Mouse (Mus musculus) macrophage (primary cell): ENCODE results near the gene Popdc3. TPM values are rescaled to one million over a fixed set of nuclear protein-coding genes. Genes with fewer than 3 reads are reported as not detected.

Experiments used
- H3K27ac ChIP-seq: fragments of 350-480 bp; formaldehyde crosslinking; 2 replicates; pipeline ENCODE4 v1.9.0; 2021
- H3K36me3 ChIP-seq: fragments of 350-480 bp; formaldehyde crosslinking; 2 replicates; pipeline ENCODE4 v1.9.0; 2021; ENCODE audit errors: inconsistent target
- H3K4me3 ChIP-seq: fragments of 350-480 bp; formaldehyde crosslinking; 2 replicates; pipeline ENCODE4 v1.9.0; 2021; ENCODE audit errors: inconsistent target
- H3K79me2 ChIP-seq: fragments of 350-480 bp; formaldehyde crosslinking; 2 replicates; pipeline ENCODE4 v1.9.0; 2021; ENCODE audit errors: inconsistent target
- WGBS: methylation state at CpG from one replicate; pipeline ENCODE4 v1.1.7; 2026; ENCODE audit warnings: inconsistent platforms; ENCODE audit not compliant: missing documents; 5-methylcytosine and 5-hydroxymethylcytosine counted together
- polyA plus RNA-seq: library from polyadenylated mRNA; stranded (reverse); fragments of 250-400 nt; gene quantifications from 3 replicates; pipeline ENCODE4 v1.2.4, GENCODE M21; 2018; ENCODE audit warnings: inconsistent platforms

Popdc3 gene
- polyA plus RNA-seq, 1 experiment from 2014 or later: not detected

GRCm38 (mm10) chr10:45173927-45174326 lies 4.0 kb upstream of the Popdc3 start:
- no peak overlapping the region for H3K27ac ChIP-seq
- no peaks in the 10 kb centered on the region for H3K36me3 ChIP-seq
- 90% methylated on average over 8 of the region's 8 CpGs for WGBS
- H3K79me2 ChIP-seq: no peaks in the 10 kb centered on the region
- no peak overlapping the region for H3K4me3 ChIP-seq

GRCm38 (mm10) chr10:45174345-45174744 lies 3.6 kb upstream of the Popdc3 start:
- no peaks in the 10 kb centered on the region for H3K79me2 ChIP-seq
- H3K27ac ChIP-seq: no peak overlapping the region
- H3K36me3 ChIP-seq: no peaks in the 10 kb centered on the region
- H3K4me3 ChIP-seq: no peak overlapping the region
- 92% methylated on average over 3 of the region's 3 CpGs for WGBS

- WGBS: 92% methylated on average over 4 of the region's 4 CpGs
- Histone ChIP-seq H3K36me3 (no peaks in the 10 kb centered on the region), H3K27ac (no peak overlapping the region), H3K4me3 (no peak overlapping the region), H3K79me2 (no peaks in the 10 kb centered on the region)
Observed at GRCm38 (mm10) chr10:45180677-45181326, 2.9 kb downstream of the Popdc3 start.

GRCm38 (mm10) chr10:45181344-45181743 lies 3.4 kb downstream of the Popdc3 start:
- Histone ChIP-seq H3K4me3 (no peak overlapping the region), H3K79me2 (no peaks in the 10 kb centered on the region), H3K36me3 (no peaks in the 10 kb centered on the region), H3K27ac (no peak overlapping the region)
- 92% methylated on average over 3 of the region's 3 CpGs for WGBS

GRCm38 (mm10) chr10:45185457-45185856 lies 7.6 kb downstream of the Popdc3 start:
- Histone ChIP-seq H3K27ac (no peak overlapping the region), H3K79me2 (no peaks in the 10 kb centered on the region), H3K4me3 (no peak overlapping the region), H3K36me3 (no peaks in the 10 kb centered on the region)
- 94% methylated on average over 2 of the region's 2 CpGs for WGBS

- no peaks in the 10 kb centered on the region for H3K79me2 ChIP-seq
- H3K27ac ChIP-seq: no peak overlapping the region
- no peak overlapping the region for H3K4me3 ChIP-seq
- H3K36me3 ChIP-seq: no peaks in the 10 kb centered on the region
- WGBS: 91% methylated on average over 14 of the region's 14 CpGs
Observed at GRCm38 (mm10) chr10:45193330-45194310, 15.7 kb downstream of the Popdc3 start.

- no peak overlapping the region for H3K4me3 ChIP-seq
- H3K27ac ChIP-seq: no peak overlapping the region
- H3K79me2 ChIP-seq: no peaks in the 10 kb centered on the region
- no peaks in the 10 kb centered on the region for H3K36me3 ChIP-seq
- WGBS: 86% methylated on average over 5 of the region's 5 CpGs
Observed at GRCm38 (mm10) chr10:45194531-45194930, 16.6 kb downstream of the Popdc3 start.

- Histone ChIP-seq H3K36me3 (no peaks in the 10 kb centered on the region), H3K79me2 (no peaks in the 10 kb centered on the region), H3K4me3 (no peak overlapping the region), H3K27ac (no peak overlapping the region)
- WGBS: 68% methylated on average over 1 of the region's 1 CpGs
Observed at GRCm38 (mm10) chr10:45204582-45204981, 26.7 kb downstream of the Popdc3 start.

GRCm38 (mm10) chr10:45210201-45210600 lies 32.3 kb downstream of the Popdc3 start:
- Histone ChIP-seq H3K4me3 (no peak overlapping the region), H3K79me2 (no peaks in the 10 kb centered on the region), H3K36me3 (no peaks in the 10 kb centered on the region), H3K27ac (no peak overlapping the region)

GRCm38 (mm10) chr10:45216676-45217075 lies 38.8 kb downstream of the Popdc3 start:
- Histone ChIP-seq H3K4me3 (no peak overlapping the region), H3K36me3 (no peaks in the 10 kb centered on the region), H3K27ac (no peak overlapping the region), H3K79me2 (no peaks in the 10 kb centered on the region)
- 54% methylated on average over 7 of the region's 7 CpGs for WGBS

- Histone ChIP-seq H3K27ac (no peak overlapping the region), H3K79me2 (no peaks in the 10 kb centered on the region), H3K36me3 (no peaks in the 10 kb centered on the region), H3K4me3 (no peak overlapping the region)
- WGBS: 52% methylated on average over 4 of the region's 4 CpGs
Observed at GRCm38 (mm10) chr10:45229954-45230353, 52.1 kb downstream of the Popdc3 start.

GRCm38 (mm10) chr10:45233351-45233750 lies 55.5 kb downstream of the Popdc3 start:
- H3K79me2 ChIP-seq: no peaks in the 10 kb centered on the region

GRCm38 (mm10) chr10:45236304-45236703 lies 58.4 kb downstream of the Popdc3 start:
- Histone ChIP-seq H3K36me3 (no peaks in the 10 kb centered on the region), H3K79me2 (no peaks in the 10 kb centered on the region), H3K27ac (no peak overlapping the region), H3K4me3 (no peak overlapping the region)
- 73% methylated on average over 3 of the region's 3 CpGs for WGBS

More at GRCm38 (mm10) chr10:45233351-45233750, 55.5 kb downstream of the Popdc3 start:
- WGBS: 96% methylated on average over 6 of the region's 6 CpGs
- Histone ChIP-seq H3K27ac (no peak overlapping the region), H3K36me3 (no peaks in the 10 kb centered on the region), H3K4me3 (no peak overlapping the region)

- Histone ChIP-seq H3K79me2 (no peaks in the 10 kb centered on the region), H3K27ac (no peak overlapping the region), H3K4me3 (no peak overlapping the region), H3K36me3 (no peaks in the 10 kb centered on the region)
- WGBS: 94% methylated on average over 5 of the region's 5 CpGs
Observed at GRCm38 (mm10) chr10:45237492-45237891, 59.6 kb downstream of the Popdc3 start.

GRCm38 (mm10) chr10:45260477-45260876 lies 82.6 kb downstream of the Popdc3 start:
- H3K4me3 ChIP-seq: no peak overlapping the region
- WGBS: 30% methylated on average over 1 of the region's 1 CpGs
- no peak overlapping the region for H3K27ac ChIP-seq
- H3K36me3 ChIP-seq: no peaks in the 10 kb centered on the region
- H3K79me2 ChIP-seq: no peaks in the 10 kb centered on the region
